Mouse (Mus musculus) thymus, adult 2 months (tissue): ENCODE results near the gene Fam19a5. TPM values are rescaled to one million over a fixed set of nuclear protein-coding genes. Genes with fewer than 3 reads are reported as not detected.

ENCODE experiments used
- DNase-seq: peaks from one replicate; pipeline ENCODE4 v3.0.0; 2021
- H3K27ac ChIP-seq: fragments of 200-500 bp; 2 replicates; pipeline ENCODE4 v1.5.1; 2012; ENCODE audit warnings: low read length, control low read depth; ENCODE audit not compliant: control insufficient read depth, insufficient read depth
- H3K27me3 ChIP-seq: fragments of 200-500 bp; 2 replicates; pipeline ENCODE4 v1.6.1; 2012; ENCODE audit warnings: mild to moderate bottlenecking, low read length, moderate library complexity, mixed read lengths; ENCODE audit not compliant: control insufficient read depth, insufficient read depth
- H3K36me3 ChIP-seq: fragments of 200-500 bp; 2 replicates; pipeline ENCODE4 v1.6.1; 2012; ENCODE audit warnings: mild to moderate bottlenecking, low read length, moderate library complexity; ENCODE audit not compliant: control insufficient read depth, insufficient read depth
- H3K4me1 ChIP-seq: fragments of 200-500 bp; replicated peaks from 2 replicates; pipeline ENCODE4 v1.6.1; 2012; ENCODE audit warnings: low read length; ENCODE audit not compliant: control insufficient read depth, insufficient read depth
- H3K4me3 ChIP-seq: fragments of 200-500 bp; 2 replicates; pipeline ENCODE4 v1.5.1; 2012; ENCODE audit warnings: mild to moderate bottlenecking, low read length, control low read depth, moderate library complexity; ENCODE audit not compliant: control insufficient read depth, insufficient read depth
- CTCF ChIP-seq: fragments of 200-500 bp; IDR thresholded peaks from 2 replicates; pipeline ENCODE4 v1.5.1; 2012; ENCODE audit warnings: mild to moderate bottlenecking, control low read depth, low read length, moderate library complexity, borderline replicate concordance; ENCODE audit not compliant: control insufficient read depth, poor library complexity, insufficient read depth; ENCODE audit errors: extremely low read depth
- POLR2A ChIP-seq: fragments of 200-500 bp; IDR thresholded peaks from 2 replicates; pipeline ENCODE4 v1.6.1; 2012; ENCODE audit warnings: mild to moderate bottlenecking, low read length, control low read depth, moderate library complexity; ENCODE audit not compliant: control insufficient read depth, poor library complexity, insufficient read depth; ENCODE audit errors: extremely low read depth
- WGBS: fragments of 180-500 bp; shearing (Covaris S2); methylation state at CpG from one replicate; pipeline ENCODE4 v1.1.7; 2018; 5-methylcytosine and 5-hydroxymethylcytosine counted together
- polyA plus RNA-seq: library from polyadenylated mRNA; depleted of rRNA; stranded (reverse); fragments of >200 nt; gene quantifications from 2 replicates; pipeline ENCODE4 v1.2.3, GENCODE M21; 2012

Gene Fam19a5
- polyA plus RNA-seq, 1 experiment, result 1.1 TPM

- DNase-seq, result no peak
- Histone ChIP-seq H3K36me3 (no peaks in the 10 kb centered on the region), H3K4me1 (no peaks in the 10 kb centered on the region), H3K4me3 (no peak overlapping the region), H3K27me3 (no peaks in the 10 kb centered on the region), H3K27ac (no peak overlapping the region)
- 93% methylated on average over 4 of the region's 4 CpGs for WGBS
- TF ChIP-seq POLR2A (no peak), CTCF (no peak)
Observed at GRCm38 (mm10) chr15:87736345-87736744, 192.2 kb downstream of the Fam19a5 start.

- Histone ChIP-seq H3K4me1 (no peaks in the 10 kb centered on the region), H3K36me3 (no peaks in the 10 kb centered on the region), H3K27me3 (no peaks in the 10 kb centered on the region), H3K4me3 (no peak overlapping the region), H3K27ac (no peak overlapping the region)
- no peak for DNase-seq
- WGBS, result 83% methylated on average over 3 of the region's 3 CpGs
- no peak for TF ChIP-seq POLR2A
- TF ChIP-seq CTCF, result no peak
Observed at GRCm38 (mm10) chr15:87755482-87755881, 211.4 kb downstream of the Fam19a5 start.

GRCm38 (mm10) chr15:87765876-87766275 is 221.8 kb downstream of the Fam19a5 start:
- TF ChIP-seq CTCF (no peak), POLR2A (no peak)
- Histone ChIP-seq H3K4me1 (no peaks in the 10 kb centered on the region), H3K36me3 (no peaks in the 10 kb centered on the region), H3K4me3 (no peak overlapping the region), H3K27ac (no peak overlapping the region), H3K27me3 (no peaks in the 10 kb centered on the region)
- 89% methylated on average over 3 of the region's 3 CpGs for WGBS
- no peak for DNase-seq

- WGBS, result 61% methylated on average over 4 of the region's 4 CpGs
- H3K4me3 ChIP-seq, result no peak overlapping the region
- no peaks in the 10 kb centered on the region for H3K36me3 ChIP-seq
- H3K27me3 ChIP-seq, result no peaks in the 10 kb centered on the region
- H3K27ac ChIP-seq, result no peak overlapping the region
- no peaks in the 10 kb centered on the region for H3K4me1 ChIP-seq
- no peak for DNase-seq
- no peak for TF ChIP-seq CTCF
- TF ChIP-seq POLR2A, result no peak
Observed at GRCm38 (mm10) chr15:87773955-87774354, 229.9 kb downstream of the Fam19a5 start.

- H3K27me3 ChIP-seq, result no peaks in the 10 kb centered on the region
- WGBS, result 91% methylated on average over 2 of the region's 2 CpGs
- no peak for DNase-seq
- no peaks in the 10 kb centered on the region for H3K36me3 ChIP-seq
- H3K27ac ChIP-seq, result no peak overlapping the region
- no peak for TF ChIP-seq POLR2A
- no peak for TF ChIP-seq CTCF
- H3K4me3 ChIP-seq, result no peak overlapping the region
- no peaks in the 10 kb centered on the region for H3K4me1 ChIP-seq
Observed at GRCm38 (mm10) chr15:87783331-87783730, 239.2 kb downstream of the Fam19a5 start.

- H3K4me3 ChIP-seq, result no peak overlapping the region
- no peaks in the 10 kb centered on the region for H3K27me3 ChIP-seq
- no peak overlapping the region for H3K27ac ChIP-seq
- H3K36me3 ChIP-seq, result no peaks in the 10 kb centered on the region
- DNase-seq, result no peak
- TF ChIP-seq POLR2A, result no peak
- TF ChIP-seq CTCF, result no peak
- H3K4me1 ChIP-seq, result no peaks in the 10 kb centered on the region
- WGBS, result 85% methylated on average over 4 of the region's 4 CpGs
Observed at GRCm38 (mm10) chr15:87789671-87790070, 245.6 kb downstream of the Fam19a5 start.

- WGBS, result 84% methylated on average over 3 of the region's 3 CpGs
- no peak for DNase-seq
- Histone ChIP-seq H3K27ac (no peak overlapping the region), H3K27me3 (no peaks in the 10 kb centered on the region), H3K36me3 (no peaks in the 10 kb centered on the region), H3K4me1 (no peaks in the 10 kb centered on the region), H3K4me3 (no peak overlapping the region)
- TF ChIP-seq POLR2A (no peak), CTCF (no peak)
Observed at GRCm38 (mm10) chr15:87793661-87794060, 249.6 kb downstream of the Fam19a5 start.
